Mouse (Mus musculus) MEL (cell line): ENCODE data around the gene Bach1. TPM values are rescaled to one million over a fixed set of nuclear protein-coding genes. Genes with fewer than 3 reads are reported as not detected.

ENCODE experiments used
- DNase-seq: peaks from one replicate; pipeline ENCODE4 v3.0.0; 2011; ENCODE audit warnings: low read depth, low spot score
- H3K27ac ChIP-seq: 2 replicates; pipeline ENCODE4 v1.5.1; 2012; ENCODE audit warnings: low read depth, mild to moderate bottlenecking, control low read depth, low read length, moderate library complexity; ENCODE audit not compliant: control insufficient read depth
- H3K27me3 ChIP-seq, 2 experiments: fragments of 150-350 bp in 1 of 2; sonication (generic) in 1 of 2; 2 replicates each; pipeline ENCODE4 v1.6.1; 2012; ENCODE audit warnings: low read length in 2 of 2, mild to moderate bottlenecking in 2 of 2, improper control_type of control experiment in 1 of 2, moderate library complexity in 1 of 2; ENCODE audit not compliant: insufficient read depth in 2 of 2, control insufficient read depth in 1 of 2
- H3K36me3 ChIP-seq, 2 experiments: 2 replicates each; pipeline ENCODE4 v1.6.1; 2012 to 2014; ENCODE audit warnings: low read length in 2 of 2, improper control_type of control experiment in 1 of 2, inconsistent platforms in 1 of 2, mild to moderate bottlenecking in 1 of 2; ENCODE audit not compliant: insufficient read depth in 2 of 2, control insufficient read depth in 1 of 2
- H3K4me1 ChIP-seq, 2 experiments: fragments of 150-350 bp in 1 of 2; sonication (generic) in 1 of 2; 2 replicates each; pipeline ENCODE4 v1.6.1; 2012; ENCODE audit warnings: low read length in 2 of 2, improper control_type of control experiment in 1 of 2, mild to moderate bottlenecking in 1 of 2; ENCODE audit not compliant: insufficient read depth in 2 of 2, control insufficient read depth in 1 of 2
- H3K4me3 ChIP-seq, 2 experiments: fragments of 150-350 bp in 1 of 2; sonication (generic) in 1 of 2; 2 replicates each; pipeline ENCODE4 v1.5.1; 2012; ENCODE audit warnings: low read depth in 2 of 2, low read length in 2 of 2, mild to moderate bottlenecking in 2 of 2, moderate library complexity in 2 of 2, control low read depth in 1 of 2, improper control_type of control experiment in 1 of 2; ENCODE audit not compliant: control insufficient read depth in 1 of 2, insufficient read depth in 1 of 2
- H3K79me2 ChIP-seq: 2 replicates; pipeline ENCODE4 v1.6.1; 2012; ENCODE audit warnings: mild to moderate bottlenecking, low read length, moderate library complexity; ENCODE audit not compliant: control insufficient read depth, poor library complexity, insufficient read depth
- H3K9ac ChIP-seq: 2 replicates; pipeline ENCODE4 v1.6.1; 2012; ENCODE audit warnings: low read depth, mild to moderate bottlenecking, control low read depth, low read length, moderate library complexity; ENCODE audit not compliant: control insufficient read depth, poor library complexity, severe bottlenecking
- H3K9me3 ChIP-seq: fragments of 150-350 bp; sonication (generic); replicated peaks from 2 replicates; pipeline ENCODE4 v1.6.1; 2012; ENCODE audit warnings: mild to moderate bottlenecking, low read length, improper control_type of control experiment, moderate library complexity; ENCODE audit not compliant: insufficient read depth
- BHLHE40 ChIP-seq: IDR thresholded peaks from 2 replicates; pipeline ENCODE4 v1.6.1; 2012; ENCODE audit warnings: low read depth, mild to moderate bottlenecking, inconsistent platforms, low read length, improper control_type of control experiment, borderline replicate concordance
- CHD1 ChIP-seq: IDR thresholded peaks from 2 replicates; pipeline ENCODE4 v1.6.1; 2012; ENCODE audit warnings: low read depth, mild to moderate bottlenecking, inconsistent platforms, low read length, improper control_type of control experiment
- E2F4 ChIP-seq: IDR thresholded peaks from 2 replicates; pipeline ENCODE4 v1.6.1; 2011; ENCODE audit warnings: low read depth, low read length, improper control_type of control experiment, borderline replicate concordance
- ELF1 ChIP-seq: IDR thresholded peaks from 2 replicates; pipeline ENCODE4 v1.6.1; 2014; ENCODE audit warnings: low read depth, mild to moderate bottlenecking, inconsistent platforms, low read length, improper control_type of control experiment, moderate library complexity
- EP300 ChIP-seq, 2 experiments: IDR thresholded peaks; 2 replicates each; pipeline ENCODE4 v1.6.1; 2011; ENCODE audit warnings: improper control_type of control experiment in 2 of 2, low read length in 2 of 2, low read depth in 1 of 2, mild to moderate bottlenecking in 1 of 2
- ETS1 ChIP-seq: IDR thresholded peaks from 2 replicates; pipeline ENCODE4 v1.6.1; 2012; ENCODE audit warnings: low read depth, mild to moderate bottlenecking, inconsistent platforms, low read length, improper control_type of control experiment, moderate library complexity
- GABPA ChIP-seq: IDR thresholded peaks from 2 replicates; pipeline ENCODE4 v1.6.1; 2012; ENCODE audit warnings: low read depth, mild to moderate bottlenecking, inconsistent platforms, low read length, improper control_type of control experiment, moderate library complexity
- GATA1 ChIP-seq: IDR thresholded peaks from 2 replicates; pipeline ENCODE4 v1.6.1; 2011; ENCODE audit warnings: low read depth, low read length, improper control_type of control experiment
- HCFC1 ChIP-seq: IDR thresholded peaks from 2 replicates; pipeline ENCODE4 v1.6.1; 2012; ENCODE audit warnings: low read depth, mild to moderate bottlenecking, inconsistent platforms, low read length, improper control_type of control experiment, moderate library complexity
- MAFK ChIP-seq: IDR thresholded peaks from 2 replicates; pipeline ENCODE4 v1.6.1; 2011; ENCODE audit warnings: low read depth, mild to moderate bottlenecking, low read length, improper control_type of control experiment, borderline replicate concordance
- MEF2A ChIP-seq: IDR thresholded peaks from 2 replicates; pipeline ENCODE4 v1.6.1; 2014; ENCODE audit warnings: low read depth, mild to moderate bottlenecking, inconsistent platforms, low read length, improper control_type of control experiment; ENCODE audit not compliant: poor library complexity, insufficient replicate concordance, severe bottlenecking; ENCODE audit errors: extremely low read depth
- MXI1 ChIP-seq: IDR thresholded peaks from 2 replicates; pipeline ENCODE4 v1.6.1; 2011; ENCODE audit warnings: mild to moderate bottlenecking, low read depth, low read length, improper control_type of control experiment
- MYB ChIP-seq: IDR thresholded peaks from 2 replicates; pipeline ENCODE4 v1.6.1; 2011; ENCODE audit warnings: mild to moderate bottlenecking, low read depth, low read length, improper control_type of control experiment
- MYC ChIP-seq: IDR thresholded peaks from 2 replicates; pipeline ENCODE4 v1.6.1; 2011; ENCODE audit warnings: low read depth, mild to moderate bottlenecking, low read length, improper control_type of control experiment, moderate library complexity
- NRF1 ChIP-seq: IDR thresholded peaks from 2 replicates; pipeline ENCODE4 v1.6.1; 2014; ENCODE audit warnings: low read depth, mild to moderate bottlenecking, inconsistent platforms, low read length, improper control_type of control experiment, moderate library complexity; ENCODE audit not compliant: poor library complexity, insufficient read depth, severe bottlenecking
- POLR2A ChIP-seq, 2 experiments: IDR thresholded peaks; 2 replicates each; pipeline ENCODE4 v1.6.1; 2011 to 2012; ENCODE audit warnings: low read length in 2 of 2, mild to moderate bottlenecking in 2 of 2, control low read depth in 1 of 2, improper control_type of control experiment in 1 of 2, low read depth in 1 of 2, moderate library complexity in 1 of 2; ENCODE audit not compliant: control insufficient read depth in 1 of 2, insufficient read depth in 1 of 2, poor library complexity in 1 of 2
- POLR2AphosphoS5 ChIP-seq: IDR thresholded peaks from 2 replicates; pipeline ENCODE4 v1.6.1; 2012; ENCODE audit warnings: low read depth, borderline replicate concordance, mild to moderate bottlenecking, inconsistent platforms, low read length, moderate library complexity, mixed read lengths
- RCOR1 ChIP-seq: IDR thresholded peaks from 2 replicates; pipeline ENCODE4 v1.6.1; 2012; ENCODE audit warnings: low read depth, mild to moderate bottlenecking, inconsistent platforms, low read length, improper control_type of control experiment
- SIN3A ChIP-seq: IDR thresholded peaks from 2 replicates; pipeline ENCODE4 v1.6.1; 2012; ENCODE audit warnings: low read length, improper control_type of control experiment, inconsistent platforms
- TCF12 ChIP-seq: IDR thresholded peaks from 2 replicates; pipeline ENCODE4 v1.6.1; 2014; ENCODE audit warnings: low read depth, mild to moderate bottlenecking, inconsistent platforms, low read length, improper control_type of control experiment, moderate library complexity
- USF2 ChIP-seq, 2 experiments: IDR thresholded peaks; 2 replicates each; pipeline ENCODE4 v1.6.1; 2011 to 2012; ENCODE audit warnings: improper control_type of control experiment in 2 of 2, low read length in 2 of 2, borderline replicate concordance in 1 of 2, inconsistent platforms in 1 of 2, low read depth in 1 of 2, mild to moderate bottlenecking in 1 of 2; ENCODE audit not compliant: insufficient read depth in 1 of 2
- ZKSCAN1 ChIP-seq: IDR thresholded peaks from 2 replicates; pipeline ENCODE4 v1.6.1; 2012; ENCODE audit warnings: low read depth, mild to moderate bottlenecking, inconsistent platforms, low read length, improper control_type of control experiment, moderate library complexity
- polyA plus RNA-seq, 2 experiments: library from polyadenylated mRNA; stranded (reverse) in 1 of 2; unstranded in 1 of 2; fragments of >175 nt in 1 of 2; fragments of >200 nt in 1 of 2; gene quantifications; 2 replicates each; pipeline versions ENCODE4 v1.2.1 to v1.2.4; 2012; ENCODE audit warnings: low replicate concordance in 2 of 2, low read depth in 1 of 2; ENCODE audit not compliant: insufficient read length in 2 of 2, insufficient read depth in 1 of 2, missing spikeins in 1 of 2
- total RNA-seq: library from RNA; depleted of rRNA; stranded (reverse); fragments of 300-350 nt; gene quantifications from 2 replicates; pipeline ENCODE4 v1.2.3, GENCODE M21; 2012

Bach1 gene
- total and polyA plus RNA-seq, 3 experiments: 20.5 to 21.1 TPM; not detected in 1

- H3K4me3 ChIP-seq: no peak overlapping the region
Measured at GRCm38 (mm10) chr16:87741034-87741715, 42.4 kb downstream of the Bach1 start.

GRCm38 (mm10) chr16:87743661-87744060 is 44.9 kb downstream of the Bach1 start:
- TF ChIP-seq GABPA (no peak), SIN3A (no peak), TCF12 (no peak), EP300 (IDR thresholded peaks at IDR 0.05; ENCODE audit: low read depth in 1 of 2, low read length in 2 of 2) (no peak), MYC (no peak), ETS1 (no peak), RCOR1 (no peak), NRF1 (no peak), CHD1 (no peak), USF2 (IDR thresholded peaks at IDR 0.05; ENCODE audit: borderline replicate concordance in 1 of 2, insufficient read depth in 1 of 2, low read depth in 1 of 2, low read length in 2 of 2) (no peak), HCFC1 (no peak), ELF1 (no peak), POLR2A (IDR thresholded peaks at IDR 0.05; ENCODE audit: control insufficient read depth in 1 of 2, insufficient read depth in 1 of 2, low read depth in 1 of 2, low read length in 2 of 2, poor library complexity in 1 of 2) (no peak), MYB (no peak), MXI1 (no peak), BHLHE40 (no peak), ZKSCAN1 (no peak), GATA1 (no peak), MEF2A (no peak)
- TF ChIP-seq, all 39 proteins: peak for 0
- Histone ChIP-seq H3K9me3 (no peaks in the 10 kb centered on the region), H3K27ac (no peak overlapping the region), H3K9ac (no peak overlapping the region), H3K4me3 (no peak overlapping the region), H3K4me1 (peaks cover 0 to 3% of the 10 kb centered on the region in 2 experiments; a peak in 1 of 4 replicates), H3K36me3 (no peaks in the 10 kb centered on the region), H3K79me2 (no peaks in the 10 kb centered on the region), H3K27me3 (no peaks in the 10 kb centered on the region)
- no peak for DNase-seq

More at GRCm38 (mm10) chr16:87741034-87741715, 42.4 kb downstream of the Bach1 start:
- Histone ChIP-seq H3K79me2 (no peaks in the 10 kb centered on the region), H3K27ac (no peak overlapping the region), H3K9me3 (no peaks in the 10 kb centered on the region), H3K4me1 (peaks cover 0 to 8% of the 10 kb centered on the region in 2 experiments; a peak in 1 of 4 replicates), H3K27me3 (no peaks in the 10 kb centered on the region), H3K36me3 (no peaks in the 10 kb centered on the region), H3K9ac (no peak overlapping the region)
- no peak for DNase-seq
- no peak for TF ChIP-seq POLR2AphosphoS5
- TF ChIP-seq E2F4: no peak
- no peak for TF ChIP-seq CHD1
- no peak for TF ChIP-seq HCFC1
- no peak for TF ChIP-seq ELF1
- TF ChIP-seq MAFK: no peak
- TF ChIP-seq, all 39 proteins: peak for 0
